Mouse (Mus musculus) hindbrain, postnatal 0 days (tissue): ENCODE data around the gene Xylt1. TPM values are rescaled to one million over a fixed set of nuclear protein-coding genes. Genes with fewer than 3 reads are reported as not detected.

ENCODE experiments used
- ATAC-seq: fragments of 200-750 bp; cut with Nextera tagmentation; 2 replicates; pipeline ENCODE4 v1.8.0; 2017; ENCODE audit warnings: mild to moderate bottlenecking, moderate TSS enrichment, moderate library complexity
- DNase-seq: peaks from one replicate; pipeline ENCODE4 v3.0.0-alpha.2; 2015; ENCODE audit warnings: low spot score
- H3K27ac ChIP-seq: fragments of 300-500 bp; sonication (generic); 2 replicates; pipeline ENCODE4 v1.5.1; 2014; ENCODE audit warnings: mild to moderate bottlenecking
- H3K27me3 ChIP-seq: fragments of 300-500 bp; sonication (generic); 2 replicates; pipeline ENCODE4 v1.6.1; 2014; ENCODE audit warnings: low read length, mixed read lengths; ENCODE audit not compliant: insufficient read depth
- H3K36me3 ChIP-seq: fragments of 300-500 bp; sonication (generic); 2 replicates; pipeline ENCODE4 v1.6.1; 2014; ENCODE audit warnings: low read length, mixed read lengths; ENCODE audit not compliant: insufficient read depth
- H3K4me1 ChIP-seq: fragments of 300-500 bp; sonication (generic); 2 replicates; pipeline ENCODE4 v1.6.1; 2014; ENCODE audit warnings: antibody characterized with exemption, low read length, mixed read lengths; ENCODE audit not compliant: insufficient read depth
- H3K4me2 ChIP-seq: fragments of 300-500 bp; sonication (generic); 2 replicates; pipeline ENCODE4 v1.6.1; 2014; ENCODE audit warnings: low read depth, mild to moderate bottlenecking, low read length, moderate library complexity, mixed read lengths
- H3K4me3 ChIP-seq: fragments of 300-500 bp; sonication (generic); 2 replicates; pipeline ENCODE4 v1.5.1; 2014; ENCODE audit warnings: low read length
- H3K9ac ChIP-seq: fragments of 300-500 bp; sonication (generic); replicated peaks from 2 replicates; pipeline ENCODE4 v1.6.1; 2014; ENCODE audit warnings: mild to moderate bottlenecking, low read length, moderate library complexity, mixed read lengths
- H3K9me3 ChIP-seq: fragments of 300-500 bp; sonication (generic); 2 replicates; pipeline ENCODE4 v1.6.1; 2016; ENCODE audit warnings: low read length, mixed read lengths
- CTCF ChIP-seq: IDR thresholded peaks from 2 replicates; pipeline ENCODE4 v1.5.1; 2016; ENCODE audit warnings: antibody characterized with exemption, control low read depth, low read depth
- whole genome bisulfite sequencing: fragments of 180-500 bp; shearing (Covaris S2); extraction: QIAGEN DNeasy Blood & Tissue Kit; methylation state at CpG from one replicate; pipeline ENCODE4 v1.1.7; 2014; 5-methylcytosine and 5-hydroxymethylcytosine counted together
- polyA plus RNA-seq: library from polyadenylated mRNA; unstranded; fragments of >200 nt; fragmentation: Nextera tagmentation; extraction: Ambion mirVana; gene quantifications from 2 replicates; pipeline ENCODE4 v1.2.1, GENCODE M21; 2015
- total RNA-seq: library from RNA; depleted of rRNA; stranded (reverse); fragments of >200 nt; gene quantifications from 2 replicates; pipeline ENCODE4 v1.2.3, GENCODE M21; 2014

Gene Xylt1
- total and polyA plus RNA-seq, 2 experiments from 2014 or later: 3.0 to 16.6 TPM

GRCm38 (mm10) chr7:117443215-117443614 is 62.4 kb downstream of the Xylt1 start:
- Histone ChIP-seq H3K9me3 (no peaks in the 10 kb centered on the region), H3K4me3 (no peak overlapping the region), H3K4me1 (0 out of 2 replicates have a peak, but pooled peaks cover 7% of the 10 kb centered on the region), H3K36me3 (no peaks in the 10 kb centered on the region), H3K9ac (no peak overlapping the region), H3K27ac (no peak overlapping the region), H3K27me3 (no peaks in the 10 kb centered on the region), H3K4me2 (no peak overlapping the region)
- ATAC-seq: no peak
- DNase-seq: no peak
- 89% methylated on average over 7 of the region's 7 CpGs for WGBS
- no peak for TF ChIP-seq CTCF

- 59% methylated on average over 3 of the region's 3 CpGs for WGBS
- ATAC-seq: no peak
- H3K27me3 ChIP-seq: no peaks in the 10 kb centered on the region
These were observed 64.7 kb downstream of the Xylt1 start for GRCm38 (mm10) chr7:117445471-117445870.

GRCm38 (mm10) chr7:117449605-117450004 is 68.8 kb downstream of the Xylt1 start:
- no peaks in the 10 kb centered on the region for H3K9me3 ChIP-seq
- no peaks in the 10 kb centered on the region for H3K36me3 ChIP-seq
- TF ChIP-seq CTCF: no peak
- no peak for DNase-seq
- H3K27me3 ChIP-seq: no peaks in the 10 kb centered on the region
- peaks cover 5% of the 10 kb centered on the region; the same call in 1 of the 2 replicates for H3K4me1 ChIP-seq
- no peak overlapping the region for H3K4me3 ChIP-seq
- WGBS: 93% methylated on average over 5 of the region's 5 CpGs
- ATAC-seq: no peak
- H3K4me2 ChIP-seq: no peak overlapping the region
- no peak overlapping the region for H3K27ac ChIP-seq
- H3K9ac ChIP-seq: no peak overlapping the region

More at GRCm38 (mm10) chr7:117445471-117445870, 64.7 kb downstream of the Xylt1 start:
- TF ChIP-seq CTCF: no peak
- H3K4me2 ChIP-seq: no peak overlapping the region
- no peak overlapping the region for H3K4me3 ChIP-seq
- no peaks in the 10 kb centered on the region for H3K4me1 ChIP-seq
- no peaks in the 10 kb centered on the region for H3K9me3 ChIP-seq
- no peak overlapping the region for H3K9ac ChIP-seq
- no peak overlapping the region for H3K27ac ChIP-seq
- H3K36me3 ChIP-seq: no peaks in the 10 kb centered on the region
- DNase-seq: no peak

- ATAC-seq (no peak), DNase-seq (no peak)
- no peak overlapping the region for H3K27ac ChIP-seq
- no peaks in the 10 kb centered on the region for H3K27me3 ChIP-seq
- H3K9me3 ChIP-seq: no peaks in the 10 kb centered on the region
- H3K9ac ChIP-seq: no peak overlapping the region
- H3K4me1 ChIP-seq: peaks cover 5% of the 10 kb centered on the region; the same call in 1 of the 2 replicates
- no peaks in the 10 kb centered on the region for H3K36me3 ChIP-seq
- no peak overlapping the region for H3K4me2 ChIP-seq
- no peak overlapping the region for H3K4me3 ChIP-seq
- TF ChIP-seq CTCF: no peak
These were observed 70.4 kb downstream of the Xylt1 start for GRCm38 (mm10) chr7:117451212-117451611.

- Histone ChIP-seq H3K9me3 (no peaks in the 10 kb centered on the region), H3K9ac (no peak overlapping the region), H3K27me3 (no peaks in the 10 kb centered on the region), H3K4me3 (no peak overlapping the region), H3K4me1 (peaks cover 5% of the 10 kb centered on the region; the same call in 1 of the 2 replicates), H3K27ac (no peak overlapping the region), H3K36me3 (no peaks in the 10 kb centered on the region), H3K4me2 (no peak overlapping the region)
- ATAC-seq: no peak
- WGBS: 35% methylated on average over 2 of the region's 2 CpGs
- TF ChIP-seq CTCF: no peak
- DNase-seq: peak; percentile 57
These were observed 71.5 kb downstream of the Xylt1 start for GRCm38 (mm10) chr7:117452269-117452668.

GRCm38 (mm10) chr7:117454789-117455548 is 74.2 kb downstream of the Xylt1 start:
- DNase-seq: no peak
- ATAC-seq: no peak
- Histone ChIP-seq H3K4me3 (no peak overlapping the region), H3K27me3 (no peaks in the 10 kb centered on the region), H3K4me2 (no peak overlapping the region), H3K36me3 (no peaks in the 10 kb centered on the region), H3K27ac (no peak overlapping the region), H3K9ac (no peak overlapping the region), H3K9me3 (no peaks in the 10 kb centered on the region), H3K4me1 (peaks cover 5% of the 10 kb centered on the region; the same call in 1 of the 2 replicates)
- no peak for TF ChIP-seq CTCF
- WGBS: 87% methylated on average over 11 of the region's 11 CpGs

GRCm38 (mm10) chr7:117462196-117462935 is 81.6 kb downstream of the Xylt1 start:
- peak; percentile 97 for ATAC-seq
- H3K4me2 ChIP-seq: no peak overlapping the region
- H3K9me3 ChIP-seq: no peaks in the 10 kb centered on the region
- DNase-seq: peak; percentile 84
- H3K27me3 ChIP-seq: no peaks in the 10 kb centered on the region
- no peak for TF ChIP-seq CTCF
- H3K36me3 ChIP-seq: no peaks in the 10 kb centered on the region
- WGBS: 49% methylated on average over 7 of the region's 7 CpGs
- H3K4me1 ChIP-seq: peaks cover 4% of the 10 kb centered on the region; the same call in 1 of the 2 replicates
- H3K4me3 ChIP-seq: no peak overlapping the region
- H3K27ac ChIP-seq: peak overlapping the region; percentile 67; the same call in 1 of the 2 replicates
- H3K9ac ChIP-seq: no peak overlapping the region
